Mouse (Mus musculus) effector memory CD4-positive, alpha-beta T cell, adult 5 months (primary cell): ENCODE results near the gene Tsnaxip1. TPM values are rescaled to one million over a fixed set of nuclear protein-coding genes. Genes with fewer than 3 reads are reported as not detected.

Experiments
- polyA plus RNA-seq: library from polyadenylated mRNA; unstranded; fragments of 100-300 nt; shearing (Covaris generic); gene quantifications from one replicate; pipeline ENCODE4 v1.2.1, GENCODE M21; 2017

Gene Tsnaxip1
- polyA plus RNA-seq, result not detected

DNA sequence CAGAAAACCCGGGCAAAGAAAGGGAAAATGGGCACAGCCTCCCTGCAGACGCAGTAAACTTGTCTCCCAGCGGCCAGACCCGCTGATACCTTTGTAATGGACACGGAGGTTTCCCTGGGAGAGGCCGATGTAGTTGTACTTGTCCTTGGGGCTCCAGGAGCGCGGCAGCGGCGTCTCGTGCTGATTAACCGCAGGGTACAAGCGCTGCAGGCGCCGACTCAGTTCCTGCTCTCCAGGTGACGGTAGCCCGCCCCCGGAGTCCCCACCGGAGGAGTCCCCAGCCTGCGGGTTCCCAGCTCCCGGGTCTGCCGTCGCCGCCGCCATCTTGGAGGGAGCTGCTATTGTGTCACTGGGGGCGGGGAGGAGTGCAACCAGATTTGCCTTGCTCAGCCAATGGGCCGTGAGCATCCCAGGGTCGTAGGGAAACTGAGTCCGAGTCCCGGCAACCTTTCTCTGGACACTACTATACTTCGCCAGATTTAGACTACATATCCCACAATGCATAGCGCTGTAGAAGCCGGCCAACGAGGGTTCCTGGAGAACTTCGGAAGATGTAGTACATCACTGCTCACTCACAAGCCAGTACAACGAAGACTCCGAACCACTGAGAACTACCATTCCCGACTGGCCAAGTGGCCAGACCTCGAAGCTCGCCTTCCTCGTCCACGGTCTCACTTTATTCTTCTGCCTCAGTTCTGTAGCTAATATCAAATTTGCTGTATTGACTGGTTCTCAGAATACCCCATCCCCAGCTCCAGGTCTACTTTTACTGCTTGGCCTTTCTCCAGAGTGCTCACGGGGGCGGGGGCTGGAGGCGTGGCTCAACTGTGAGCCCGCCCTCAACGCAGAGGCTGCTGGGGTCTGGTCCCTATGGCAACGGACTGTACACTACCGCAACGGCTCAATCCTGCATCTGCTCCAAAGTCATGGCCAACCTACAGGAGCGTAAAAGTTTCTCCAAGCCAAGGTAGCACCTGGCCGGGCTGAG, at the start of gene Tsnaxip1, which contains the start of gene Ranbp10:
Tsnaxip1 (plus strand) TSS at position 871 of the 988 bp plus-strand sequence.
Ranbp10 (minus strand) TSS at position 490 of the 988 bp plus-strand sequence.

DNA sequence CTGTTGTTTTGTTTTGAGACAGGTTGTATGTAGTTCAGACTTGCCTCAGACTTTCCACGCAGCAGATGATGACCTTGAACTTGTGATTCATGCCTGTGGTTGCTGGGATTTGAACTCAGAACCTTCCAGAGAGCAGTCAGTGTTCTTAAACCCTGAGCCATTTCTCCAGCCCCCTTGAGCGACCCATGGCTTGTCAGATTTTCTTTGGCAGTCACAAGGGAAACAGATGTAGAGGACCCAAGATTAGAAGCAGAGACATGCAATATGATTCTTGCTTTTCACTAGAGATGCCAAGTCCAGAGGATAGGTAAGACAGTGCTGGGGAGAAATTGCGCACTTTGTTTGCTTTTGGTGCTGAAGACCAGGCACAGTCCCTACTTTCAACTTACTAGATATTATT, 25.6 kb downstream of the Tsnaxip1 start, which contains the start of gene Cenpt:
Cenpt (minus strand) TSS at position 101 of the 400 bp plus-strand sequence.

GRCm38 (mm10) chr8:105854715-105855216, 27.2 kb downstream of the Tsnaxip1 start, which contains the start of gene Thap11:
Gene Thap11, plus strand, starts transcription at chr8:105855132.

DNA sequence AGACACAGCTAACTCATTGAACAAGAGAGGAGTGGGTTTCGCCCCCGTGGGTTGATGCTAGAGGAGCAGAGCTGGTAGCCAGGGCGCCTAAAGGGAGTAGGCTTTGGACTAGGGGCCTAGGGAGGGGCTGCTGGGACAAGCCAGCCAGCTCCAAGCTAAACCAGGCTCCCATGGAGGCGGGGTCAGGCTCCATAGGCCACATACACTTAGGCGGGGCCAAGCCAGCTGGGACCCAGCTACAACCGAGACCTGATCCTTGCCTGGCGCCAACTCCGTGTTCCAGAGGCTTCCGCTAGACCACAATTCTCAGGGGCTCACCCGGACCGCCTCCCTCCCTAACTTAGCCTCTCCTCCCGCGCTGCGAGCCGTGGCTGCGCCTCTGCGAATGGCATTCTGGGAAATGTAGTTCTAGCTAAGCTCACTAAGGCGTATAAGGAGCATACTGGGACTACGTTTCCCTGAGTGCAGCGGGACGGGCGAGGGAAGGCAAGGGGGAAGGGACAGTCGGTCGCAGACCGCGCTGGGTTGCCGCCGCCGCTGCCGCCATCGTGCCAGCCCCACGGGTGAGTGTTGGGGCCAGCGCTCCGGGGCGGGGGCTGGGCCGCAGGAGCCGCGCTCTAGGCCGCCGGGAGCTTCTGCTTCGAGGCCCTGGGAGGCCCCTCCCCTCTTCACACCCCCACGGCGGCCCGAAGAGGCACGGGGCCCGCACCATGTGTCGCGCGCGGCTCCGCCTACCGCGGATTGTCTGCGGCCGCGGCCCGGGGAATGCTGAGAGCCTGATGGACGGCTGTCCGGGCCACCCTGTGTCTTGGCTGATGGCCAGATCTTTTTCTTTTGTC, 32.8 kb downstream of the Tsnaxip1 start, which contains the start of gene Nutf2:
Nutf2 (plus strand) TSS at position 438 of the 839 bp plus-strand sequence.

DNA sequence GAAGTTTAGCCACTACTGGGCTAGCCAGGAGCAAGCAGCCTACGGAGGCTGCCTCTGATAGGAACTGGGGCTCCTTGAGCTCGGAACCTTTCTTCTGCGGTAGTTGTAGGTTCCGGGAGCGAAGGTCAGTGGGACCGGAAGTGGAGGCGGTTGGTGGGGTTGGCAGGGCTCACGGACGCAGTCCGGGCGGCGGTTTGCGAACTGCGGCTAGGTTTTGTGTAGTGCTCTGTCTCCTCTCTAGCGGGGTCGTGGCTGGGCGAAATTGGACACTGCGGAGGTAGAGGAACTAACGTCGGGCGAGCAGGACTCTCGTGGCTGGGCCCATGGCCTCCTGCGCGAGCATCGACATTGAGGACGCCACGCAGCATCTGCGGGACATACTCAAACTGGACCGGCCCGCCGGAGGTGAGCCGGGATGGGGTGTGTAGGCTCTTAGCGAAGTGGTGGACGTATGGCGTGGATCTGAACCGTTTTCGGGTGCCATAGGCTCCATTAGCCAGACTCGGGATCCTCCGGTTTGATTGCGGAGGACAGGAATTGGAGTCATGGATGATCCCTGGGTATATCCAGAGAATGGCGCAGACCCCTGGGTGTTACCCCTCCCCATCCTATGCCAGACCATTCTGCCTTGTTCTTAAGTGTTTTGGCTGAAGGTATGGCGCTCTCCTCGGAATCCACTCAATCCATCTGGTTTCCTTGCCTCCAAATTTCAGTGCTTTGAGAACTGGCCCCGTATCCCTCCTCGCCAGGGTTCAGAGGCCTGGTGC, 53.4 kb downstream of the Tsnaxip1 start, which contains the start of gene Edc4:
Edc4 (plus strand) TSS at position 128 of the 767 bp plus-strand sequence.

DNA sequence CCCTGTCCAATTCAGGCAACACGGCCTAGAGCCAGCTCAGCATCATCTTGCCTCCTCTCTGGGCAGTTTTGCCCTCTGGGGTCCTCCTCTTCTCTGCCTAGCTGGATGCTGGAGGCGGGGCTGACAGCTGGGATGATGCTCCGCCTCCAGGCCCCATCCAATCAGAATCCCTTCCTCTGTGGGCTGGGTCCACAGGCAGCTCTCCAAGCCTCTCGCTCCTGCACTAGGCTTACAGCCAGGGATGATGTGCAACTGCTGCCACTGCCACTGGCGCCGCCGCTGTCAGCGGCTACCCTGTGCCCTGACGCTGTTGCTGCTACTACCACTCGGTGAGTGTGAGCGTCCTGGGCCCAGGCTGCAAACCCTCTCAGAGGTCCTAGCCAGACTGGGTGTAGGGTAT, 65.8 kb downstream of the Tsnaxip1 start, which contains the start of gene Nrn1l:
Nrn1l (plus strand) TSS at position 229 of the 400 bp plus-strand sequence.

Other genes with a start within 250 kb of the Tsnaxip1 start
- gene Ripor1, start 222.5 kb upstream of the Tsnaxip1 start, polyA plus RNA-seq, result 11.9 TPM
- 162 TPM for gene Ctcf, start 191.2 kb upstream of the Tsnaxip1 start, polyA plus RNA-seq
- 1.6 TPM for gene Agrp, start 190.3 kb upstream of the Tsnaxip1 start, polyA plus RNA-seq
- 88.2 TPM for gene Carmil2, start 141.5 kb upstream of the Tsnaxip1 start, polyA plus RNA-seq
- 75.5 TPM for gene Acd, start 126.6 kb upstream of the Tsnaxip1 start, polyA plus RNA-seq
- gene Pard6a, start 126.6 kb upstream of the Tsnaxip1 start, polyA plus RNA-seq, result 30.0 TPM
- not detected for gene 4933405L10Rik, start 120.1 kb upstream of the Tsnaxip1 start, polyA plus RNA-seq
- gene Enkd1, start 119.5 kb upstream of the Tsnaxip1 start, polyA plus RNA-seq, result 2.7 TPM
- gene Gfod2, start 69.1 kb upstream of the Tsnaxip1 start, polyA plus RNA-seq, result 5.1 TPM
- 50.6 TPM for gene Ranbp10, start 381 bp upstream of the Tsnaxip1 start, polyA plus RNA-seq
- 14.2 TPM for gene Cenpt, start 25.5 kb downstream of the Tsnaxip1 start, polyA plus RNA-seq
- gene Thap11, start 27.4 kb downstream of the Tsnaxip1 start, polyA plus RNA-seq, result 14.2 TPM
- 12.5 TPM for gene Nutf2, start 32.8 kb downstream of the Tsnaxip1 start, polyA plus RNA-seq
- 74.2 TPM for gene Edc4, start 53.1 kb downstream of the Tsnaxip1 start, polyA plus RNA-seq
- not detected for gene Nrn1l, start 65.8 kb downstream of the Tsnaxip1 start, polyA plus RNA-seq
- 18.0 TPM for gene Pskh1, start 72.7 kb downstream of the Tsnaxip1 start, polyA plus RNA-seq
- 0.72 TPM for gene Ctrl, start 106.1 kb downstream of the Tsnaxip1 start, polyA plus RNA-seq
- gene Psmb10, start 110.7 kb downstream of the Tsnaxip1 start, polyA plus RNA-seq, result 214 TPM
- gene Lcat, start 115.7 kb downstream of the Tsnaxip1 start, polyA plus RNA-seq, result 0.27 TPM
- 13.7 TPM for gene Slc12a4, start 138.4 kb downstream of the Tsnaxip1 start, polyA plus RNA-seq
- gene Dpep3, start 151.7 kb downstream of the Tsnaxip1 start, polyA plus RNA-seq, result not detected
- 37.3 TPM for gene Dus2, start 163.6 kb downstream of the Tsnaxip1 start, polyA plus RNA-seq
- not detected for gene Dpep2nb, start 178.2 kb downstream of the Tsnaxip1 start, polyA plus RNA-seq
- 7.9 TPM for gene Ddx28, start 184.2 kb downstream of the Tsnaxip1 start, polyA plus RNA-seq
- gene Nfatc3, start 231.1 kb downstream of the Tsnaxip1 start, polyA plus RNA-seq, result 184 TPM